Mouse (Mus musculus) heart, postnatal 0 days (tissue): ENCODE results near the gene Scube2.

ENCODE experiments used
- CTCF ChIP-seq: IDR thresholded peaks from 2 replicates; pipeline ENCODE4 v1.5.1; 2016; ENCODE audit warnings: antibody characterized with exemption, control low read depth, low read depth
- EP300 ChIP-seq: IDR thresholded peaks from 2 replicates; pipeline ENCODE4 v1.6.1; 2016; ENCODE audit warnings: antibody characterized with exemption, low read depth

GRCm38 (mm10) chr7:109772251-109772650 is 93.2 kb downstream of the Scube2 start:
- TF ChIP-seq CTCF (no peak), EP300 (no peak)
